Mouse (Mus musculus) neural tube, embryonic 11.5 days (tissue): ENCODE data around the gene Mrps11. TPM values are rescaled to one million over a fixed set of nuclear protein-coding genes. Genes with fewer than 3 reads are reported as not detected.
A peak's percentile ranks its signal among the peaks of the same experiment; 100 is the strongest.

Experiments
- ATAC-seq: fragments of 200-750 bp; cut with Nextera tagmentation; 2 replicates; pipeline ENCODE4 v1.8.0; 2017; ENCODE audit warnings: moderate number of reproducible peaks, mild to moderate bottlenecking, moderate TSS enrichment, moderate library complexity; ENCODE audit not compliant: insufficient read depth, low FRiP score, low TSS enrichment
- DNase-seq: peaks from one replicate; pipeline ENCODE4 v3.0.0-alpha.2; 2015; ENCODE audit warnings: low spot score
- H3K27ac ChIP-seq: fragments of 300-500 bp; sonication (generic); 2 replicates; pipeline ENCODE4 v1.5.1; 2014; ENCODE audit warnings: low read depth, mild to moderate bottlenecking, low read length
- H3K27me3 ChIP-seq: fragments of 300-500 bp; sonication (generic); 2 replicates; pipeline ENCODE4 v1.6.1; 2014; ENCODE audit warnings: mild to moderate bottlenecking, low read length, mixed read lengths; ENCODE audit not compliant: control insufficient read depth, insufficient read depth
- H3K36me3 ChIP-seq: fragments of 300-500 bp; sonication (generic); 2 replicates; pipeline ENCODE4 v1.6.1; 2014; ENCODE audit warnings: mild to moderate bottlenecking, low read length, moderate library complexity, mixed read lengths; ENCODE audit not compliant: control insufficient read depth, insufficient read depth
- H3K4me1 ChIP-seq: fragments of 300-500 bp; sonication (generic); 2 replicates; pipeline ENCODE4 v1.6.1; 2014; ENCODE audit warnings: low read length, mixed read lengths; ENCODE audit not compliant: control insufficient read depth, insufficient read depth
- H3K4me2 ChIP-seq: fragments of 300-500 bp; sonication (generic); 2 replicates; pipeline ENCODE4 v1.6.1; 2014; ENCODE audit warnings: low read depth, mild to moderate bottlenecking, moderate library complexity
- H3K4me3 ChIP-seq: fragments of 300-500 bp; sonication (generic); 2 replicates; pipeline ENCODE4 v1.5.1; 2014; ENCODE audit warnings: low read depth, low read length
- H3K9ac ChIP-seq: fragments of 300-500 bp; sonication (generic); 2 replicates; pipeline ENCODE4 v1.6.1; 2014; ENCODE audit warnings: mild to moderate bottlenecking, low read length
- H3K9me3 ChIP-seq: fragments of 300-500 bp; sonication (generic); 2 replicates; pipeline ENCODE4 v1.6.1; 2016; ENCODE audit warnings: low read length; ENCODE audit not compliant: control insufficient read depth
- WGBS: fragments of 180-500 bp; shearing (Covaris S2); extraction: QIAGEN DNeasy Blood & Tissue Kit; methylation state at CpG from one replicate; pipeline ENCODE4 v1.1.7; 2014; 5-methylcytosine and 5-hydroxymethylcytosine counted together
- polyA plus RNA-seq: library from polyadenylated mRNA; unstranded; fragments of >200 nt; fragmentation: Nextera tagmentation; extraction: Ambion mirVana; gene quantifications from 2 replicates; pipeline ENCODE4 v1.2.1, GENCODE M21; 2014

The Mrps11 gene
- polyA plus RNA-seq, 1 experiment from 2014 or later = 83.6 TPM

GRCm38 (mm10) chr7:78785906-78786305 is 3.0 kb downstream of the Mrps11 start:
- no peak for ATAC-seq
- WGBS = 79% methylated on average over 5 of the region's 5 CpGs
- no peak overlapping the region for H3K27ac ChIP-seq

DNA sequence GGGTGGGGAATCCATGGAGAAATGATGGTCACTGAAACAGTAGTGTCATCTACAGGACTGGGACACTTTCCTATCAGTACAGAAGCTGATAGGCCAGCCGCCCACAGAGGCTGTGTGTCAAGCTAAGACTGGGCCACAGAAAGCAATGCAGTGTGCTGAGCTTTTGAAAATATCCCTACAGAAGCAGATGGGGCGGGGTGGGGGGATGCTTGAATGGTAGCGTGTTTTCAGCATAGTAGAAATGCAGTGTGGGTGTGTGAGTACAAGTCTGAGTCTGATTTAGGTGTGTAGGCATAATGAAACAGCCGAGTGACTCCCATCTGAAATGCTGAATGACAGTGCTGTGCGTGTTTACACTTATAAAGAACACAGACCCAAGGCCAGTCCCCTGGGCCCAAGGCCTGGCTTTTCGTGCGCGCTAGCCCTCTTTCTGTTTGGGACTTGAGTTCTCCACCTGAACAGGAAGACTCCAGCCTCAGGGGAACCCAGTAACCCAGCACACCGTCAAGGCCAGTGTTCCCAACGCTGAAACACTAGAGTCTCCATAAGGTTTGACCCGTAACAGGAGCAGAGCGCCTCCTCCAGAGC is 5.0 kb downstream of the Mrps11 start:
- WGBS = 93% methylated on average over 12 of the region's 12 CpGs
- no peak overlapping the region for H3K4me2 ChIP-seq
- H3K9ac ChIP-seq = no peak overlapping the region

More at GRCm38 (mm10) chr7:78785906-78786305, 3.0 kb downstream of the Mrps11 start:
- no peak for DNase-seq
- Histone ChIP-seq H3K9me3 (no peaks in the 10 kb centered on the region), H3K36me3 (0 out of 2 replicates have a peak, but pooled peaks cover 3% of the 10 kb centered on the region), H3K27me3 (no peaks in the 10 kb centered on the region), H3K9ac (no peak overlapping the region), H3K4me3 (no peak overlapping the region), H3K4me1 (peaks cover 4% of the 10 kb centered on the region; the same call in 1 of the 2 replicates), H3K4me2 (no peak overlapping the region)

GRCm38 (mm10) chr7:78791359-78792222 is 8.7 kb downstream of the Mrps11 start:
- 0 out of 2 replicates have a peak, but pooled peaks cover 3% of the 10 kb centered on the region for H3K36me3 ChIP-seq
- peak; percentile 67; the same call in 1 of the 2 replicates for ATAC-seq
- DNase-seq = peak; percentile 66
- WGBS = 86% methylated on average over 15 of the region's 15 CpGs
- H3K9me3 ChIP-seq = no peaks in the 10 kb centered on the region
- no peak overlapping the region for H3K27ac ChIP-seq
- H3K9ac ChIP-seq = no peak overlapping the region
- H3K4me3 ChIP-seq = no peak overlapping the region
- H3K27me3 ChIP-seq = no peaks in the 10 kb centered on the region
- no peak overlapping the region for H3K4me2 ChIP-seq
- H3K4me1 ChIP-seq = no peaks in the 10 kb centered on the region

More for the DNA sequence above, 5.0 kb downstream of the Mrps11 start:
- Histone ChIP-seq H3K36me3 (0 out of 2 replicates have a peak, but pooled peaks cover 3% of the 10 kb centered on the region), H3K9me3 (no peaks in the 10 kb centered on the region), H3K4me3 (no peak overlapping the region), H3K27me3 (no peaks in the 10 kb centered on the region), H3K4me1 (peaks cover 4% of the 10 kb centered on the region; the same call in 1 of the 2 replicates), H3K27ac (no peak overlapping the region)
- DNase-seq = no peak
- no peak for ATAC-seq

- H3K27ac ChIP-seq = no peak overlapping the region
- H3K4me2 ChIP-seq = no peak overlapping the region
- H3K9me3 ChIP-seq = no peaks in the 10 kb centered on the region
- H3K36me3 ChIP-seq = 0 out of 2 replicates have a peak, but pooled peaks cover 3% of the 10 kb centered on the region
- ATAC-seq (no peak), DNase-seq (no peak)
- no peak overlapping the region for H3K9ac ChIP-seq
- whole genome bisulfite sequencing = 93% methylated on average over 13 of the region's 13 CpGs
- no peaks in the 10 kb centered on the region for H3K27me3 ChIP-seq
- H3K4me3 ChIP-seq = no peak overlapping the region
- H3K4me1 ChIP-seq = no peaks in the 10 kb centered on the region
These were observed 11.1 kb downstream of the Mrps11 start for GRCm38 (mm10) chr7:78793895-78794570.

- Histone ChIP-seq H3K27ac (no peak overlapping the region), H3K27me3 (no peaks in the 10 kb centered on the region), H3K4me1 (no peaks in the 10 kb centered on the region), H3K4me3 (no peak overlapping the region), H3K4me2 (no peak overlapping the region), H3K9me3 (no peaks in the 10 kb centered on the region), H3K9ac (no peak overlapping the region), H3K36me3 (no peaks in the 10 kb centered on the region)
- no peak for DNase-seq
- no peak for ATAC-seq
- 83% methylated on average over 6 of the region's 6 CpGs for WGBS
These were observed 11.7 kb downstream of the Mrps11 start for GRCm38 (mm10) chr7:78794571-78795092.

DNA sequence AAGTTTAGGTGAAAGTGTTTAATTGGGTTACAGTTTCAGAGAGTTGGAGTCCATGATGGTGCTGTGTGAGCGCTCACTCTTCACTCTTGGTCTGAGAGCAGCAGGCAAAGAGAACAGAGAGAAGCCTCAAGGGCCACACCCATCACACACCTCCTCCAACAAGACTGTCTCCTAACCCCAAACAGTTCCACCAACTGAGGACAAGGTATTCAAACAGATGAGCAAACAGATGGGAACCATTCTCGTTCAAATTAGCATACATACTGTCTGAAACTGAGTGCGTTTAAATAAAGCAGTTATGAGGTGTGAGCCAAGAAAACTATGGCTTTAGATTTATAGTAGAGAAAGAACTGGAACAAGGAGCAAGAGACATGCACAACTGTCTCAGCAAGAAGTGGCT is 13.7 kb downstream of the Mrps11 start:
- Histone ChIP-seq H3K9ac (no peak overlapping the region), H3K27ac (no peak overlapping the region), H3K36me3 (no peaks in the 10 kb centered on the region), H3K4me2 (no peak overlapping the region), H3K4me3 (no peak overlapping the region), H3K27me3 (no peaks in the 10 kb centered on the region), H3K9me3 (no peaks in the 10 kb centered on the region), H3K4me1 (no peaks in the 10 kb centered on the region)
- WGBS = 87% methylated on average over 3 of the region's 3 CpGs
- DNase-seq = no peak
- ATAC-seq = no peak

GRCm38 (mm10) chr7:78797843-78798455 is 15.0 kb downstream of the Mrps11 start:
- no peaks in the 10 kb centered on the region for H3K4me1 ChIP-seq
- DNase-seq (no peak), ATAC-seq (no peak)
- no peaks in the 10 kb centered on the region for H3K9me3 ChIP-seq
- no peaks in the 10 kb centered on the region for H3K27me3 ChIP-seq
- no peak overlapping the region for H3K4me2 ChIP-seq
- WGBS = 50% methylated on average over 7 of the region's 9 CpGs
- H3K9ac ChIP-seq = no peak overlapping the region
- H3K27ac ChIP-seq = no peak overlapping the region
- no peak overlapping the region for H3K4me3 ChIP-seq
- H3K36me3 ChIP-seq = no peaks in the 10 kb centered on the region

DNA sequence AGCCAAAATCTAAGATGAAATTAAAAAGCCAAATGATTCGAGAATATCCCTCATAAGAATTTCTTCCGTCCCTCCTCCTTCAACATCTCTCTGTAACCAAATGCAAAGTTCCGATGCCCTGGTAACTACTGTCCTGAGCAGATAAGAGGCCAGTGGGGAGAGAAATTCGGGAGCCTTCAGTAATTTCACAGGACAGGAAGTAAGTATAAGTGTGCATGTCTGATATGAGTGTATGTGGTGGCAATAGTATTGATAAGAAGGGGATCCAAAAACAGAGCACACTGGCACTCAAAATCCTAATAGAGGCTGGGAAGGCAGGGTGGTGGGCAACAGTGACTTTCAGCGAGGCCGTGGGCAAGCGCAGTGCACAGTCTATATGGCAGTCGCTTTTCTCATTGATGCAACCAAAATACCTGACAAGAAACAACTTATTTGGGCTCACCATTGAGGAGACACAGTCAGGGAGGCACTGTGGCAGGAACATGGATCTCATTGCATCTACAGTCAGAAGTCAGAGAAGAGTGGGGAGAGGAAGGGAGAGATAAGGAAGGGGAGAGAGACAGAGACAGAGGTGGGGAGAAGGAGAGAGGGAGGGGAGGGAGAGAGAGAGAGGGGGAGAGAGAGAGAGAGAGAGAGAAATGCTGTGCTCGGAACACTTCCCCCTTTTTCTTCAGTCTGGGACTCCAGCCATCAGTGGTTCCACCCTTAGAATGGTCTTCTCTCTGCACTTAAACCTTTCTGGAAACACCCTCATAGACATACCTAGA is 17.0 kb downstream of the Mrps11 start:
- no peaks in the 10 kb centered on the region for H3K27me3 ChIP-seq
- no peaks in the 10 kb centered on the region for H3K36me3 ChIP-seq
- no peak for ATAC-seq
- DNase-seq = no peak
- H3K4me3 ChIP-seq = no peak overlapping the region
- H3K4me2 ChIP-seq = no peak overlapping the region
- H3K4me1 ChIP-seq = no peaks in the 10 kb centered on the region
- no peak overlapping the region for H3K9ac ChIP-seq
- H3K9me3 ChIP-seq = no peaks in the 10 kb centered on the region
- no peak overlapping the region for H3K27ac ChIP-seq
- 81% methylated on average over 9 of the region's 9 CpGs for WGBS
